Mouse (Mus musculus): ENCODE measurements around the gene Ncapd2.

- TF ChIP-seq POLR2A (IDR thresholded peaks at IDR 0.05; ENCODE audit: insufficient read depth, low read length) (no peak), CTCF (IDR thresholded peaks at IDR 0.05; ENCODE audit: low read depth, low read length) (no peak)
These were observed 38.5 kb downstream of the Ncapd2 start for GRCm38 (mm10) chr6:125153018-125153389.

All from ES-Bruce4 (cell line).